In genomic region chr8:47268062-47268822, GRCm38 (mm10) we compare ENCODE assay signal across 7 mouse cellular contexts.
A peak's percentile ranks its signal among the peaks of the same experiment; 100 is the strongest.
DNase-seq lines count a peak whose midpoint lies in the region; ATAC-seq and TF ChIP-seq lines count a peak whose summit lies in the region.

No protein-coding gene starts in this region.

- no peak for TF ChIP-seq POLR2A in embryonic fibroblast, embryonic 13.5 days (IDR thresholded peaks at IDR 0.05; ENCODE audit: low read depth, low read length)

- H3K27me3 ChIP-seq in lung, embryonic 16.5 days (ENCODE audit: control insufficient read depth, insufficient read depth, low read depth, low read length) = no peaks in the 10 kb centered on the region
- H3K27me3 ChIP-seq in liver, postnatal 0 days (ENCODE audit: insufficient read depth, low read length) = no peaks in the 10 kb centered on the region

- peak overlapping the region; percentile 26; the same call in 1 of the 2 replicates for H3K4me2 ChIP-seq in lung, embryonic 16.5 days (ENCODE audit: low read depth, low read length)
- H3K4me2 ChIP-seq in liver, postnatal 0 days (ENCODE audit: low read depth, low read length) = peak overlapping the region; percentile 3; the same call in 1 of the 2 replicates

- 63% methylated on average over 21 of the region's 21 CpGs for WGBS in lung, embryonic 16.5 days
- WGBS in liver, postnatal 0 days (ENCODE audit: insufficient replicate concordance) = 46% methylated on average over 21 of the region's 21 CpGs

- no peak for TF ChIP-seq EP300 in liver, postnatal 0 days (IDR thresholded peaks at IDR 0.05; ENCODE audit: low read depth)

- peak overlapping the region; percentile 5; the same call in 1 of the 2 replicates for H3K27ac ChIP-seq in lung, embryonic 16.5 days (ENCODE audit: low read length)
- peak overlapping the region; percentile 56 for H3K27ac ChIP-seq in embryonic fibroblast, embryonic 13.5 days (ENCODE audit: insufficient read depth, low read length)
- H3K27ac ChIP-seq in liver, postnatal 0 days (ENCODE audit: low read depth) = no peak overlapping the region; the same call in 1 of the 2 replicates

- no peak overlapping the region for H3K4me3 ChIP-seq in lung, embryonic 16.5 days (ENCODE audit: low read length)
- no peak overlapping the region for H3K4me3 ChIP-seq in embryonic fibroblast, embryonic 13.5 days (ENCODE audit: insufficient read depth, low read length)
- no peak overlapping the region for H3K4me3 ChIP-seq in liver, postnatal 0 days (ENCODE audit: low read depth, low read length)

- no peak for DNase-seq in lung, adult 18-20 months
- peak; percentile 40 to 45 for DNase-seq in heart, postnatal 10 days
- no peak for DNase-seq in liver, postnatal 0 days
- no peak for DNase-seq in adrenal gland, adult 18-20 months (ENCODE audit: low spot score in 2 of 2)
- no peak for DNase-seq in thymus, postnatal 14 days

- H3K36me3 ChIP-seq in lung, embryonic 16.5 days (ENCODE audit: control insufficient read depth, insufficient read depth, low read length) = no peaks in the 10 kb centered on the region
- no peaks in the 10 kb centered on the region for H3K36me3 ChIP-seq in liver, postnatal 0 days (replicated peaks; ENCODE audit: insufficient read depth, low read length)

- peak; percentile 83 for ATAC-seq in lung, embryonic 16.5 days (ENCODE audit: low read depth)
- peak; percentile 41; the same call in 1 of the 2 replicates for ATAC-seq in liver, postnatal 0 days

- intact Hi-C loops in heart, postnatal 10 days (cut with DNase I) = no loop called here

- H3K9me3 ChIP-seq in lung, embryonic 16.5 days (ENCODE audit: control insufficient read depth, low read length) = no peaks in the 10 kb centered on the region
- H3K9me3 ChIP-seq in liver, postnatal 0 days (ENCODE audit: low read length) = no peaks in the 10 kb centered on the region

- no peak overlapping the region for H3K9ac ChIP-seq in lung, embryonic 16.5 days (ENCODE audit: low read length)
- no peak overlapping the region for H3K9ac ChIP-seq in liver, postnatal 0 days (replicated peaks)

- no peak for TF ChIP-seq CTCF in embryonic fibroblast, embryonic 13.5 days (IDR thresholded peaks at IDR 0.05; ENCODE audit: borderline replicate concordance, insufficient read depth, low read length)
- no peak for TF ChIP-seq CTCF in liver, postnatal 0 days (IDR thresholded peaks at IDR 0.05; ENCODE audit: low read depth)

- peaks cover 2% of the 10 kb centered on the region; the same call in 1 of the 2 replicates for H3K4me1 ChIP-seq in lung, embryonic 16.5 days (replicated peaks; ENCODE audit: control insufficient read depth, insufficient read depth, low read length)
- no peaks in the 10 kb centered on the region; the same call in 1 of the 2 replicates for H3K4me1 ChIP-seq in embryonic fibroblast, embryonic 13.5 days (ENCODE audit: control insufficient read depth, insufficient read depth, low read length)
- no peaks in the 10 kb centered on the region for H3K4me1 ChIP-seq in liver, postnatal 0 days (ENCODE audit: insufficient read depth)

Comparison
In these comparisons a context has a peak if more than half of its experiments do, and no peak if none do; other contexts are left out.
1. DNase-seq: peak in heart, postnatal 10 days (2 of 2); none in lung, adult 18-20 months (0 of 2), liver, postnatal 0 days (single experiment), adrenal gland, adult 18-20 months (0 of 2) and thymus, postnatal 14 days (single experiment).